Mouse (Mus musculus): ENCODE measurements around the gene Ly6g6e. TPM values are rescaled to one million over a fixed set of nuclear protein-coding genes. Genes with fewer than 3 reads are reported as not detected.
"Not testable (repeated sequence)": the region's sequence is repeated elsewhere in the genome, so short reads cannot be mapped to it uniquely, and the experiment has no call there.

Ly6g6e gene
- 0.21 and 0.32 TPM in 2 replicates for polyA plus RNA-seq (2015; fragmentation: Nextera tagmentation; extraction: Ambion mirVana)

DNA sequence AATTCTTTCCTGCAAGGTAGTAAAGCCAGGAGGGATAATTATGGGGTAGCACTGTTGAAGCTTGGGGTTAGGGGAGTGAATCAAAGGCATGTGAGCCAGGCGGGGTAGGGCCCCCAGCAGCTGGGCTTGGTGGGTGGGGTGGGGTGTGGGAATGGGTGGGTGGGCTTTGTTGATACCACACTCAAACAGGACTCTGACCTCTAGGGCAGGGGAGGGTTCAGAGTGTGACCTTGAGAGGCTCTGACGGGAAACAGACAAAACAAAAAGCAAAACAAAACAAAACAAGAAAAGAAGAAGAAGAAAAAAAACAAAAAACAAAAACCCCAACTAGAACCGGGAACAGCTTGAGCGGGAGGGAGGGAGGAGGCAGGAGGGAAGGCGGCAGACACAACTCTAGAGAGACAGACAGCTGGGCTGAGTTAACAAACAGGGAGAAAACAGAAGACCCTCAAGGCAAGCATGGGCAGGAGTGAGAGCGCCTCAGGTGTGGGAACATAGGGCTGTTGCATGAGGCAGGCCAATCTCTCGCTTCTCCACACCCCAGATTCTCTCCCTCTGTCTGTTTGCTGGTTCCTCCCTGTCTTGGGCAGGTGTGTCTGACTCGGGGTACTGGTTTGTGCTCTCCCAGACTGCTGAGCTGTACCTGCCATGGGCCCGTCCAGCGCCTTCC lies at the start of gene Ly6g6e:
Ly6g6e (plus strand) TSS at position 396 of the 670 bp plus-strand sequence.
- 36% methylated on average over 10 of the region's 10 CpGs for WGBS
- Histone ChIP-seq H3K4me3 (peak within 1 kb of the TSS; percentile 21), H3K9me3 (no peaks in the 10 kb centered on the region), H3K27ac (no peak within 1 kb of the TSS), H3K4me1 (peaks cover 11% of the 10 kb centered on the region; the same call in 1 of the 2 replicates), H3K27me3 (replicated peaks) (no peaks in the 10 kb centered on the region), H3K9ac (no peak within 1 kb of the TSS; the same call in 1 of the 2 replicates), H3K36me3 (replicated peaks) (no peaks in the 10 kb centered on the region), H3K4me2 (peak within 1 kb of the TSS; percentile 43)
- no peak for ATAC-seq (replicated peaks)

DNA sequence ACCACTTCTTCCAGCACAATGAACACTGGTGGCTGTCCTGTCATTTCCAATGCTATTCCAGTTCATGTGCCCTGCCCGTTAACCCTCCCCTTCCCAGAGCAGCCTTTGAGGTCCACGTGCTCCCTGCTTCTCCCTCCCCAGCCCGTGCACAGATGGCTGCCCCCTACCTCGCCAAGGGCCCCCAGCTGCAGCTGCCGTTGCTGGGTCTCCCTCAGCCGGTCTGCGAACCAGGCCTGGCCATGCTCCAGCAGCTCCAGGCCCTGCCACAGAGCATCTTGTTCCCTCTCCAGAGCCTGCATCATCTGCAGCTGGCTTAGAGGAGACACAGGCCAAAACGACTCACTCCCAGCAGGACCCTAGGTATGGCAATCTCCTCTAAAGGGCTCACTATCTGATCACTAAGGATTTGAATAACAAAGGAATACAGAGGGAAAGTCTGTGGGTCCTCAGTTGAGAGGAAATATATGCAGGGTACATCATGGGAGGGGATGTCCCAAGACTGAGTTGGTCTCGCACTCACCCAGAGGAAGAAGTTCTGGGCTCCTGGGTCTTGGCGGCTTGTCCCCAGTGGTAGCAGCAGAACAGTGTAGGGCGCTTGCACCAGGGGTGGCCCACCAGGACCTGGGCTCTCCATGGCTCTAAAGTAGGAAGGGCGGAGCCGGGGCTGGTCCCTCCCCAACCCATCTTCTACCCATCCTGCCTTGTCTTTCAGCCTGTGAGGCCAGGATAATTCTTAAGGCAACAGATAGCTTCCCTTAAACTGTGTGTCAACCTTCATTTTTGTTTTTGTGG lies 49.2 kb upstream of the Ly6g6e start, which contains the start of gene Sapcd1:
Sapcd1 (minus strand) TSS at position 740 of the 792 bp plus-strand sequence.
- no peak within 1 kb of the TSS for H3K4me3 ChIP-seq
- H3K4me1 ChIP-seq, result peaks cover 9% of the 10 kb centered on the region
- H3K9me3 ChIP-seq, result no peaks in the 10 kb centered on the region
- no peak within 1 kb of the TSS for H3K4me2 ChIP-seq
- peak within 1 kb of the TSS; percentile 49 for H3K27ac ChIP-seq
- H3K9ac ChIP-seq, result 0 out of 2 replicates have a peak within 1 kb of the TSS, but pooled peaks have one; percentile 3
- no peaks in the 10 kb centered on the region for H3K36me3 ChIP-seq (replicated peaks)
- no peaks in the 10 kb centered on the region for H3K27me3 ChIP-seq (replicated peaks)
- WGBS, result 30% methylated on average over 13 of the region's 13 CpGs
- ATAC-seq (replicated peaks), result peak; percentile 51; the same call in 1 of the 2 replicates

DNA sequence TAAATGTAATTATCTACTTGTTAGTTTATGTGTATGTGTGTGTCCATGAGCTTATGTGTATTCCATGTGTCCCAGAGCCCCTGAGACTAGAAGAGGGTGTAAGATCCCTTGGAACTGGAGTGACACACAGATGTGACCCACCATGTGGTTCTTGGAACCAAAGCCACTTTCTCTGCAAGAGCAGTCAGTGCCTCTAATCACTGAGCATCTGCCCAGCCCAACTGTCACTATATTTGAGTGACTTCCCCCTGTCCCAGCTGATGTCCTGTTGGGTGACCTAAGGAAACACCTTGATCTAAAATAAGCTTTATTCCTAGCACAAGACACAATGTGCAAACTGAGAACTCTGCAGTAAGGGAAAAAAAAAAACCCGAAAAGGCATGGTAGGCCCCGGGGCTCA lies 48.4 kb upstream of the Ly6g6e start:
- Histone ChIP-seq H3K9ac (no peak overlapping the region), H3K27me3 (replicated peaks) (no peaks in the 10 kb centered on the region), H3K4me3 (no peak overlapping the region), H3K27ac (no peak overlapping the region), H3K4me2 (no peak overlapping the region), H3K4me1 (peaks cover 9% of the 10 kb centered on the region), H3K9me3 (no peaks in the 10 kb centered on the region), H3K36me3 (replicated peaks) (no peaks in the 10 kb centered on the region)
- WGBS, result 85% methylated on average over 2 of the region's 2 CpGs
- no peak for ATAC-seq (replicated peaks)

DNA sequence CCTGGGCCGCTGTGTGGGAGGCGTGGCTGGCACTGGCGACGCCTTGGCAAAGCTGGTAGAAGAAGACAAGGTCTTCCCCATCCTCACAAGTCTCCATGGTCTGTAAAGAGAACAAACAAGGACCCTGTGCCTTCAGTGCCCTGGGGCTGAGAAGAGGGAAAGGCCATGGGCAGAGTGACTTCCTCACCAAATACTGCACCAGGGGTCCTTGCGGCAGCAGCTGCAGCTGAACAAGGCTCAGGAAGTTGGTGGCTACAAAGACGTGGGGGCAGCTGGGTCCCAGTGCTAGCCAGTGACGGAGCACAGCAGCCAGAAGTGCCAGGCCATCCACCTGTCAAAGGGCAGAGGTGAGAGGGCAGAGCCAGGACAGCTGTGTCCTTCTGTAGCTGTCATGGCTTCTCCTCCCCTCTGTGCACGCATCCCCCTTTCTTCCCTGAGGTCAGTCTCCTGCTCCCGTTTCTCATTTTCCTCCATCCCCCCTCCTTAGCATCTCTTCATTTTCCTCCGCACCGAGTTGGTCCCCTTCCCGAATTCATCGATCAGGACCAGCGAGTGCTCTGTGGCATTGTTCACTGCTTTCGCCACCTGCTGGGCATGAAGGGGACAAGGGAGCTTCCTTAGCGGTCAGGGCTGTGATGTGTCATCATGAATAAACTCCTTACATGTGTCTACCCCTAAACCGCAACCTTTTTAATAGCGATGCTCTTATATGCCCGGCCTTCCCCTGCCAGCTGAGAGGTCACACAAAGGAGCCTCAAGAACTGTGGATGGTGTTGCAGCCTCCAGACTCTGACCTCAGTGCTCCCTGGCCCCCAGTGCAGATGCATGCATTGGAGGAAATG lies 46.8 kb upstream of the Ly6g6e start:
- H3K9me3 ChIP-seq, result no peaks in the 10 kb centered on the region
- H3K27me3 ChIP-seq (replicated peaks), result no peaks in the 10 kb centered on the region
- peak overlapping the region; percentile 25 for H3K9ac ChIP-seq
- no peak overlapping the region for H3K27ac ChIP-seq
- 0 out of 2 replicates have a peak, but pooled peaks have one; percentile 31 for ATAC-seq (replicated peaks)
- peak overlapping the region; percentile 46 for H3K4me2 ChIP-seq
- no peaks in the 10 kb centered on the region for H3K36me3 ChIP-seq (replicated peaks)
- WGBS, result 29% methylated on average over 19 of the region's 19 CpGs
- H3K4me3 ChIP-seq, result 0 out of 2 replicates have a peak overlapping the region, but pooled peaks have one; percentile 9
- H3K4me1 ChIP-seq, result peaks cover 9% of the 10 kb centered on the region

DNA sequence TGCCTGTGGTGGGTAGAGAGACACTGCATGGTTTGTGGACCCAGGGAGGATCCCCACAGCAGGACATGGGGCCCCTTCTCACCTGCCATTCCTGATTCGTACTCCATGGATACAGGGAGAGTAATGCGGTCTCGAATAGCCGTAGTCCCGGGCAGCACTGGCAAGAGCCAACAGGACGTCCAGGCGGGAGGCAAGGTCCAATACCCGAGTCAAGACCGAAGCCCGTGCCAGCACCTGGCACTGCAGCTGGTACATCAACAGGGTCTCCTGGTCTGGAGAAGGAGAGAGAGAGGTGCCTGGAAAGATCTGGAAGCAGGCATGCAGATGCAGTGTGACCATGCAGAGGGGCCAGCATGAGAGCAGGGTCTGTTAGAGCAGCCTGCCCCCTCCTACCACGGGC lies 45.4 kb upstream of the Ly6g6e start:
- Histone ChIP-seq H3K9me3 (no peaks in the 10 kb centered on the region), H3K4me1 (peaks cover 9% of the 10 kb centered on the region), H3K27me3 (replicated peaks) (no peaks in the 10 kb centered on the region), H3K36me3 (replicated peaks) (no peaks in the 10 kb centered on the region), H3K4me3 (no peak overlapping the region), H3K4me2 (no peak overlapping the region), H3K27ac (no peak overlapping the region), H3K9ac (no peak overlapping the region)
- WGBS, result 91% methylated on average over 11 of the region's 11 CpGs
- ATAC-seq (replicated peaks), result no peak

DNA sequence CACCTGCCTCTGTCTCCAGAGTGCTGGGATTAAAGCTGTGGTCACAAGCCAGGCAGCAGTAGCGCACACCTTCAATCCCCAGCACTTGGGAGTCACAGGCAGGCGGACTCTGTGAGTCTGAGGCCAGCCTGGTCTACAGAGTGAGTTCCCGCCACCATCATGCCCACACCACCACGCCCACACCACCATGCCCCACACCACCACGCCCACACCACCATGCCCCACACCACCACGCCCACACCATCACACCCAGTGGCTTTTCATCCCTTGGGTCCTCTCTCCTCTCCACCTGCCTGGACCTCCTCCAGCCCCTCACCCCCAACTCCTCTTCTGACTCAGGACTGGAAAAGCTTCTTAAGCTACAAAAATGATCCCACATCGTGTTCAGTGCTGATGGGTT lies 44.8 kb upstream of the Ly6g6e start:
- peaks cover 9% of the 10 kb centered on the region for H3K4me1 ChIP-seq
- no peaks in the 10 kb centered on the region for H3K36me3 ChIP-seq (replicated peaks)
- no peak overlapping the region for H3K27ac ChIP-seq
- no peak overlapping the region for H3K9ac ChIP-seq
- WGBS, result 91% methylated on average over 7 of the region's 7 CpGs
- no peak for ATAC-seq (replicated peaks)
- no peaks in the 10 kb centered on the region for H3K27me3 ChIP-seq (replicated peaks)
- H3K4me3 ChIP-seq, result no peak overlapping the region
- H3K4me2 ChIP-seq, result no peak overlapping the region
- H3K9me3 ChIP-seq, result no peaks in the 10 kb centered on the region

DNA sequence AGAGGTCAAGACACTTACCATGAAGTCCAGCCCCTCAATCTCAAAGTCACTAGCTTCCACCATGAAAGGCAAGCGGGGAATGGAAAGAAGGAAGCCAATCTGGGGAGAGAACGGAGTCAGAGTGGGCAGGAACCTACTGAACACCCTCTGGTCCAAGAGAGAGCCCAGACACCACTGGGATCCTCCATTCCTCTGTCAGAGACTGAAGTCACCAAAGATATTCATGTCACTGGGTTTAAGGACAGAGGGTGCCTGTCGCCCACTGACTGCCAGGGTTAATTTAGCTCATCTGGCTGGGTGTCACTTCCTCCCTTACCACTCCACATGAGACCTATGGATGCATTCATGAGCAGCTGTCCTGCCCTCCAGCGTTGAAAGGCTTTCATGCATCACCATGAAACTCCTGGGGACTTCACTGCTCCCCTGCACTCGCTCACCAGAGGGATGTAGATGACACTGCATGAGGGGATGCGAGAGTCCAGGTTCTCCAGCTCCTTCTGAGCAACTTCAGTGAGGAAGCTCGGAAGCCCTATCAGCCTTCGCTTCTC lies 44.3 kb upstream of the Ly6g6e start:
- Histone ChIP-seq H3K9ac (no peak overlapping the region), H3K36me3 (replicated peaks) (no peaks in the 10 kb centered on the region), H3K4me1 (peaks cover 6% of the 10 kb centered on the region), H3K27me3 (replicated peaks) (no peaks in the 10 kb centered on the region), H3K4me2 (no peak overlapping the region), H3K27ac (no peak overlapping the region), H3K4me3 (no peak overlapping the region), H3K9me3 (no peaks in the 10 kb centered on the region)
- ATAC-seq (replicated peaks), result no peak
- 73% methylated on average over 8 of the region's 8 CpGs for WGBS

DNA sequence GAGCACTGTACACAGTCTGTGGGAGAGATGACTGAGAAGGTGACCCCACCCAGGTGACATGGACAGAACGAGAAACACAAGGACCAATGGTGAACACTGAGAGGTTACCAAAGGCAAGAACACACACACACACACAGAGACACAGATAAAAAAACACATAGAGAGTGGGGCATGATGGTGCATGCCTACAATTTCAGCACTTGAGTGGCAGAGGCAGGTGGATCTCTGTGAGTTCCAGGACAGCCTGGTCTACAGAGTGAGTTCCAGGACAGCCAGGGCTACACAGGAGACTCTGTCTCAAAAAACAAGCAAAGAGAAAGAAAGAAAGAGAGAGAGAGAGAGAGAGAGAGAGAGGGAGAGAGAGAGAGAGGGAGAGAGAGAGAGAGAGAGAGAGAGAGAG lies 43.0 kb upstream of the Ly6g6e start:
- not testable (repeated sequence) for H3K27ac ChIP-seq; H3K4me2 ChIP-seq; H3K4me3 ChIP-seq; ATAC-seq (replicated peaks); H3K4me1 ChIP-seq; H3K27me3 ChIP-seq (replicated peaks); H3K9ac ChIP-seq; H3K36me3 ChIP-seq (replicated peaks); H3K9me3 ChIP-seq
- WGBS, result 84% methylated on average over 1 of the region's 1 CpGs

DNA sequence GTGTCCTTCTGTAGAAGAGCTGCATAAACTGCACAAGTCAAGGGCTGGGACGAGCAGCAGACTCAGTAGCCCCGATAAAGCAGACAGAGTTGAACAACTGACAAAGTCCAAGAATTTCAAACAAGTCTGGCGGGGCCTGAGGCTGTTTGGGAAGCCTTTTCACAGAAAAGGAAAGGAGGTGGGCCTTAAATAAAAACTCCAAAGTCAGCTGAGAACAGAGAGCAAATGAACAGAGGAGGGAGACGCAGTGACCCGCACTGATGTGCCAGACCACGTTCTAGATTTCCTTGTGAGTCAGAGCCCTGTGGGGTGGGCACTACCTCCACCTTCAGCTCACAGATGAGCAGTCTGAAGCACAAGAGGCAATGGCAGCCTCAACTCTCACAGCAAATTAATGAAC lies 41.8 kb upstream of the Ly6g6e start:
- 78% methylated on average over 6 of the region's 6 CpGs for WGBS
- H3K36me3 ChIP-seq (replicated peaks), result no peaks in the 10 kb centered on the region
- no peak for ATAC-seq (replicated peaks)
- H3K27me3 ChIP-seq (replicated peaks), result no peaks in the 10 kb centered on the region
- H3K27ac ChIP-seq, result no peak overlapping the region
- peaks cover 2% of the 10 kb centered on the region for H3K4me1 ChIP-seq
- no peaks in the 10 kb centered on the region for H3K9me3 ChIP-seq
- H3K4me3 ChIP-seq, result no peak overlapping the region
- no peak overlapping the region for H3K4me2 ChIP-seq
- no peak overlapping the region for H3K9ac ChIP-seq

DNA sequence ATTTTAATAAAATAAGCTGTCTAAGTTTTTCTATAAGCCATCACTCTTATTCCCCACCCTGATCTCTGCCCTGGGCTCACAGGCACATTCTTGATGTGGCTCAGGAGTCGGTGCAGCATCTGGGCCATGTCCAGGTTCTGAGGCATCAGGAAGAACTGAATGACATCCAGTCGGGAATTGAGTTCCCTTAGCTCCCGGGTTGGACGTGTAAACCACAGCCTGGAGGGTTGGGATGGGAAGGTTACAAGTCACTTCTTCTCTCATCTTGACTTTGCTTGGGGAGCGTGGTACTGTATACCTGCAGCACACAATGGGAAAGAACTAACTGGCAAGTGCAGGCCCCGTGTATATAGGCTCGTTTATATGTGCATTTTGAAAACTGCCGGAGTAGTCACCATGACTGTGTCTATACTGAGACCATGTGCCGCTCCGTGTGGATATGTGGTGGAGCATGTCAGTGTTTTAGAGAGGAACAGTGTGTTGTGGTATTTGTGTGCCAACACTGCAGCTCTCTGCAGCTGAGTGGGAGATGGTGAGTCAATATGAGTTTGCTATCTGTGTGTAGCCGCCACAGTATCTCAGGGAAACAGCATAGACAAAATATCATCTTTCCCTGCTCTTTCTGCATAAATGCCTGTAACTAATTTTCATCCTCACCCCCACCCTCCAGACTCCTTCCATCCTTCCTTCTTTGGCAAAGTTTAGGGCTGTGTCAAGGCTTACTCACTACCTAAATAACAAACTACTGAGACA lies 37.4 kb upstream of the Ly6g6e start:
- Histone ChIP-seq H3K4me3 (no peak overlapping the region), H3K36me3 (replicated peaks) (no peaks in the 10 kb centered on the region), H3K4me1 (no peaks in the 10 kb centered on the region), H3K9ac (no peak overlapping the region), H3K27ac (no peak overlapping the region), H3K27me3 (replicated peaks) (no peaks in the 10 kb centered on the region), H3K9me3 (no peaks in the 10 kb centered on the region), H3K4me2 (no peak overlapping the region)
- no peak for ATAC-seq (replicated peaks)
- 86% methylated on average over 11 of the region's 11 CpGs for WGBS

DNA sequence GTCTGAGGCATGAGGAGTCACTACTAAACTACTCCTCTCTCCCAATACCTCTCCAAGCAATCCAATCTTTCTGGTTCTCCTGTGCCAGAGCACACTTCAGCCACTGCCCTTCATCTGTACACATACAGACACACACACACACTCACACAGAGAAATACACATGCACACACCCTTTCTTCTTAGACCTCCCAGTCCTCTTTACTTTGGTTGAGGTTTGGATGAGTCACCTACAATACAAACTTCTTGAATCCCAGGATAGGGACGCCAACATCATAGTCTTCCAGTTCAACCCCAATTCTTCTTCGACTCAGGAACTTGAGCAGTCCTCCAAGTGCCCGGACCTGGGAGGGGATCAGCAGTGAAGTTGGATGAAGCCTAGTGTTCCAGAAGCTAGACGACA lies 32.9 kb upstream of the Ly6g6e start:
- Histone ChIP-seq H3K4me1 (peaks cover 8% of the 10 kb centered on the region), H3K4me3 (no peak overlapping the region), H3K9ac (no peak overlapping the region), H3K27ac (no peak overlapping the region), H3K9me3 (no peaks in the 10 kb centered on the region), H3K27me3 (replicated peaks) (no peaks in the 10 kb centered on the region), H3K4me2 (no peak overlapping the region), H3K36me3 (replicated peaks) (no peaks in the 10 kb centered on the region)
- no peak for ATAC-seq (replicated peaks)
- WGBS, result 88% methylated on average over 4 of the region's 4 CpGs

All from midbrain, embryonic 15.5 days (tissue).